Comparison of ENCODE assay signal across 7 mouse cellular contexts in the genomic region with DNA sequence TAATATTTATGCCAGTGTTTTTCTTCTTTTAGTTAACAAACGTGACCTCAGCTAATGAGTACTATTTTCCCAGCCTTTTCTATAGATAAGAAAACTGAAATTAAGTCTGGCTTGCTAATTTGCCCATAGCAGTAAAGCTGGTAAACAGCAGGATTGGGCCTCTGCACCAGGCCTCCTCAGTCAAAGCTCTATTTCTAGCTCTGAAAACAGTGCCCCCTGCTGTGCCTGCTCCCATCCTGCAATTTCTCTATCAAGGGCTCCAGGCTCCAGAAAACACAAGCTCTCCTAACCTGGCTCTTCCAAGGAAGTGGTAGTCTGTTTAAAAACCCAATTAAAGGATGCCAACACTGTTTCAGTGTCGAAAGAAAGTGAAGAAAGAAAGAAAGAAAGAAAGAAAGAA.
DNase-seq lines count a peak whose midpoint lies in the region; ATAC-seq and TF ChIP-seq lines count a peak whose summit lies in the region.

No protein-coding gene starts in this region.

- H3K4me3 ChIP-seq in forebrain, embryonic 11.5 days (ENCODE audit: low read depth, low read length) = no peak overlapping the region

- ATAC-seq in Patski = peak; percentile 82
- ATAC-seq in forebrain, embryonic 11.5 days (replicated peaks; ENCODE audit: low FRiP score) = 0 out of 2 replicates have a peak, but pooled peaks have one; percentile 34

- H3K36me3 ChIP-seq in forebrain, embryonic 11.5 days (ENCODE audit: control insufficient read depth, insufficient read depth, low read length) = no peaks in the 10 kb centered on the region

- POLR2A ChIA-PET in Patski (lab: Charles Lee) = interaction anchor here (0.7 to 1.2 kb wide), 3 partner anchors 10 to 103 kb away, joined by 3 to 4 read pairs (median 4); no protein-coding TSS in a partner anchor

- in situ Hi-C loops in Patski (cut with MboI; ENCODE audit: low pct_unique_long_range_greater_than_20kb) = loop anchor here (5.0 to 25.0 kb wide), 2 partner anchors 100 to 1010 kb away; no protein-coding TSS in a partner anchor

- TF ChIP-seq POLR2A in brain, embryonic 14.5 days (IDR thresholded peaks at IDR 0.05; ENCODE audit: borderline replicate concordance, extremely low read depth, insufficient read depth, insufficient read length, poor library complexity, severe bottlenecking) = no peak

- H3K4me1 ChIP-seq in forebrain, embryonic 11.5 days (replicated peaks; ENCODE audit: control insufficient read depth, insufficient read depth, low read length) = no peaks in the 10 kb centered on the region; the same call in 1 of the 2 replicates

- H3K27ac ChIP-seq in forebrain, embryonic 11.5 days (ENCODE audit: low read depth, low read length) = no peak overlapping the region; the same call in 1 of the 2 replicates

- CTCF ChIA-PET in Patski (lab: Charles Lee) = interaction anchor here (0.7 to 2.6 kb wide), 31 partner anchors 9 to 242 kb away, joined by 3 to 27 read pairs (median 4); no protein-coding TSS in a partner anchor

- DNase-seq in Patski (ENCODE audit: low read depth, low spot score) = peak; percentile 31
- DNase-seq in brain, embryonic 14.5 days (ENCODE audit: low read depth) = peak; percentile 82
- peak; percentile 77 for DNase-seq in forebrain, embryonic 11.5 days (ENCODE audit: low spot score)
- peak; percentile 86 for DNase-seq in heart, postnatal 4 days
- peak; percentile 66 to 76 for DNase-seq in layer of hippocampus, postnatal 10 days (ENCODE audit: low spot score in 2 of 2)
- DNase-seq in lung, postnatal 4 days = peak; percentile 63 to 77
- peak; percentile 8 for DNase-seq in testis, postnatal 14 days (ENCODE audit: low spot score)

- H3K9me3 ChIP-seq in forebrain, embryonic 11.5 days (ENCODE audit: control insufficient read depth, low read length) = no peaks in the 10 kb centered on the region

- peak; percentile 88 for TF ChIP-seq CTCF in Patski (IDR thresholded peaks at IDR 0.05)
- peak; percentile 61 for TF ChIP-seq CTCF in brain, embryonic 14.5 days (IDR thresholded peaks at IDR 0.05; ENCODE audit: borderline replicate concordance, extremely low read depth, insufficient read depth, insufficient read length)

- 45% methylated on average over 2 of the region's 2 CpGs for whole genome bisulfite sequencing in forebrain, embryonic 11.5 days

- H3K4me2 ChIP-seq in forebrain, embryonic 11.5 days (ENCODE audit: low read depth, low read length, severe bottlenecking) = no peak overlapping the region

- no peak overlapping the region for H3K9ac ChIP-seq in forebrain, embryonic 11.5 days (ENCODE audit: low read length)

- no peaks in the 10 kb centered on the region for H3K27me3 ChIP-seq in Patski
- H3K27me3 ChIP-seq in forebrain, embryonic 11.5 days (ENCODE audit: control insufficient read depth, insufficient read depth, low read length) = no peaks in the 10 kb centered on the region

Comparison
In these comparisons a context has a peak if more than half of its experiments do, and no peak if none do; other contexts are left out.
1. DNase-seq: peak in every context shown above with its lines; median percentile 86 in heart, postnatal 4 days; 82 in brain, embryonic 14.5 days; 77 in forebrain, embryonic 11.5 days; 71 in layer of hippocampus, postnatal 10 days; 70 in lung, postnatal 4 days; 31 in Patski; 8 in testis, postnatal 14 days.